Mouse (Mus musculus): ENCODE data around the gene Ctnnbl1. TPM values are rescaled to one million over a fixed set of nuclear protein-coding genes. Genes with fewer than 3 reads are reported as not detected.

The Ctnnbl1 gene
- polyA plus RNA-seq, 1 experiment from 2014 or later: 35.6 TPM

GRCm38 (mm10) chr2:157795627-157796423, 58.6 kb downstream of the Ctnnbl1 start:
- H3K36me3 ChIP-seq (ENCODE audit: inconsistent target): peaks cover 10% of the 10 kb centered on the region
- no peak overlapping the region for H3K27ac ChIP-seq
- no peak overlapping the region for H3K4me3 ChIP-seq (ENCODE audit: inconsistent target)
- H3K79me2 ChIP-seq (ENCODE audit: inconsistent target): no peaks in the 10 kb centered on the region
- WGBS (ENCODE audit: missing documents): 100% methylated on average over 1 of the region's 1 CpGs

- H3K79me2 ChIP-seq (ENCODE audit: inconsistent target): no peaks in the 10 kb centered on the region
- no peaks in the 10 kb centered on the region for H3K36me3 ChIP-seq (ENCODE audit: inconsistent target)
- no peak overlapping the region for H3K4me3 ChIP-seq (ENCODE audit: inconsistent target)
- no peak overlapping the region for H3K27ac ChIP-seq
- 94% methylated on average over 9 of the region's 9 CpGs for WGBS (ENCODE audit: missing documents)
Observed at GRCm38 (mm10) chr2:157799533-157799932, 62.3 kb downstream of the Ctnnbl1 start.

- Histone ChIP-seq H3K4me3 (ENCODE audit: inconsistent target) (no peak overlapping the region), H3K27ac (no peak overlapping the region), H3K36me3 (ENCODE audit: inconsistent target) (no peaks in the 10 kb centered on the region), H3K79me2 (ENCODE audit: inconsistent target) (no peaks in the 10 kb centered on the region)
- 94% methylated on average over 2 of the region's 2 CpGs for WGBS (ENCODE audit: missing documents)
Observed at GRCm38 (mm10) chr2:157800288-157800687, 63.1 kb downstream of the Ctnnbl1 start.

- Histone ChIP-seq H3K27ac (no peak overlapping the region), H3K4me3 (ENCODE audit: inconsistent target) (no peak overlapping the region), H3K36me3 (ENCODE audit: inconsistent target) (no peaks in the 10 kb centered on the region), H3K79me2 (ENCODE audit: inconsistent target) (no peaks in the 10 kb centered on the region)
- 96% methylated on average over 11 of the region's 11 CpGs for WGBS (ENCODE audit: missing documents)
Observed at GRCm38 (mm10) chr2:157800746-157801501, 63.7 kb downstream of the Ctnnbl1 start.

GRCm38 (mm10) chr2:157801505-157802357, 64.5 kb downstream of the Ctnnbl1 start:
- Histone ChIP-seq H3K79me2 (ENCODE audit: inconsistent target) (no peaks in the 10 kb centered on the region), H3K4me3 (ENCODE audit: inconsistent target) (no peak overlapping the region), H3K36me3 (ENCODE audit: inconsistent target) (no peaks in the 10 kb centered on the region), H3K27ac (no peak overlapping the region)
- 93% methylated on average over 8 of the region's 8 CpGs for WGBS (ENCODE audit: missing documents)

GRCm38 (mm10) chr2:157802666-157803065, 65.5 kb downstream of the Ctnnbl1 start:
- Histone ChIP-seq H3K4me3 (ENCODE audit: inconsistent target) (no peak overlapping the region), H3K79me2 (ENCODE audit: inconsistent target) (no peaks in the 10 kb centered on the region), H3K27ac (no peak overlapping the region), H3K36me3 (ENCODE audit: inconsistent target) (no peaks in the 10 kb centered on the region)
- WGBS (ENCODE audit: missing documents): 98% methylated on average over 5 of the region's 5 CpGs

GRCm38 (mm10) chr2:157804388-157804787, 67.2 kb downstream of the Ctnnbl1 start:
- no peak overlapping the region for H3K4me3 ChIP-seq (ENCODE audit: inconsistent target)
- H3K27ac ChIP-seq: no peak overlapping the region
- H3K36me3 ChIP-seq (ENCODE audit: inconsistent target): peaks cover 5% of the 10 kb centered on the region; the same call in 1 of the 2 replicates
- no peaks in the 10 kb centered on the region for H3K79me2 ChIP-seq (ENCODE audit: inconsistent target)
- 94% methylated on average over 3 of the region's 3 CpGs for WGBS (ENCODE audit: missing documents)

GRCm38 (mm10) chr2:157805091-157805490, 67.9 kb downstream of the Ctnnbl1 start:
- Histone ChIP-seq H3K4me3 (ENCODE audit: inconsistent target) (no peak overlapping the region), H3K27ac (no peak overlapping the region), H3K79me2 (ENCODE audit: inconsistent target) (no peaks in the 10 kb centered on the region), H3K36me3 (ENCODE audit: inconsistent target) (peaks cover 12% of the 10 kb centered on the region; the same call in 1 of the 2 replicates)
- 97% methylated on average over 3 of the region's 3 CpGs for WGBS (ENCODE audit: missing documents)

GRCm38 (mm10) chr2:157807076-157807475, 69.9 kb downstream of the Ctnnbl1 start:
- 87% methylated on average over 4 of the region's 4 CpGs for WGBS (ENCODE audit: missing documents)
- H3K79me2 ChIP-seq (ENCODE audit: inconsistent target): no peaks in the 10 kb centered on the region
- no peak overlapping the region for H3K4me3 ChIP-seq (ENCODE audit: inconsistent target)
- H3K27ac ChIP-seq: no peak overlapping the region
- peaks cover 27% of the 10 kb centered on the region; the same call in 1 of the 2 replicates for H3K36me3 ChIP-seq (ENCODE audit: inconsistent target)

- WGBS (ENCODE audit: missing documents): 95% methylated on average over 7 of the region's 7 CpGs
- H3K79me2 ChIP-seq (ENCODE audit: inconsistent target): no peaks in the 10 kb centered on the region
- H3K36me3 ChIP-seq (ENCODE audit: inconsistent target): peaks cover 34% of the 10 kb centered on the region; the same call in 1 of the 2 replicates
- H3K4me3 ChIP-seq (ENCODE audit: inconsistent target): no peak overlapping the region
- no peak overlapping the region for H3K27ac ChIP-seq
Observed at GRCm38 (mm10) chr2:157807621-157808367, 70.6 kb downstream of the Ctnnbl1 start.

GRCm38 (mm10) chr2:157808368-157808923, 71.2 kb downstream of the Ctnnbl1 start:
- H3K36me3 ChIP-seq (ENCODE audit: inconsistent target): peaks cover 36% of the 10 kb centered on the region; the same call in 1 of the 2 replicates
- no peaks in the 10 kb centered on the region for H3K79me2 ChIP-seq (ENCODE audit: inconsistent target)
- no peak overlapping the region for H3K4me3 ChIP-seq (ENCODE audit: inconsistent target)
- H3K27ac ChIP-seq: no peak overlapping the region
- 90% methylated on average over 7 of the region's 7 CpGs for WGBS (ENCODE audit: missing documents)

- WGBS (ENCODE audit: missing documents): 92% methylated on average over 6 of the region's 6 CpGs
- Histone ChIP-seq H3K27ac (no peak overlapping the region), H3K36me3 (ENCODE audit: inconsistent target) (peaks cover 36% of the 10 kb centered on the region; the same call in 1 of the 2 replicates), H3K79me2 (ENCODE audit: inconsistent target) (no peaks in the 10 kb centered on the region), H3K4me3 (ENCODE audit: inconsistent target) (no peak overlapping the region)
Observed at GRCm38 (mm10) chr2:157809341-157809740, 72.1 kb downstream of the Ctnnbl1 start.

- Histone ChIP-seq H3K4me3 (ENCODE audit: inconsistent target) (no peak overlapping the region), H3K36me3 (ENCODE audit: inconsistent target) (peaks cover 36% of the 10 kb centered on the region; the same call in 1 of the 2 replicates), H3K27ac (no peak overlapping the region), H3K79me2 (ENCODE audit: inconsistent target) (no peaks in the 10 kb centered on the region)
- WGBS (ENCODE audit: missing documents): 92% methylated on average over 1 of the region's 1 CpGs
Observed at GRCm38 (mm10) chr2:157810749-157811148, 73.5 kb downstream of the Ctnnbl1 start.

Data from macrophage (primary cell).